Mouse (Mus musculus) kidney, postnatal 0 days (tissue): ENCODE results near the gene Hadh. TPM values are rescaled to one million over a fixed set of nuclear protein-coding genes. Genes with fewer than 3 reads are reported as not detected.

Experiments
- ATAC-seq: fragments of 200-750 bp; cut with Nextera tagmentation; replicated peaks from 2 replicates; pipeline ENCODE4 v1.8.0; 2017; ENCODE audit warnings: low read depth, moderate number of reproducible peaks, moderate TSS enrichment, moderate library complexity; ENCODE audit not compliant: low FRiP score
- DNase-seq: peaks from one replicate; pipeline ENCODE4 v3.0.0-alpha.2; 2016; ENCODE audit warnings: low spot score
- H3K27ac ChIP-seq: fragments of 300-500 bp; sonication (generic); 2 replicates; pipeline ENCODE4 v1.5.1; 2014; ENCODE audit warnings: mild to moderate bottlenecking
- H3K27me3 ChIP-seq: fragments of 300-500 bp; sonication (generic); 2 replicates; pipeline ENCODE4 v1.6.1; 2014; ENCODE audit warnings: low read length, mixed read lengths; ENCODE audit not compliant: insufficient read depth
- H3K36me3 ChIP-seq: fragments of 300-500 bp; sonication (generic); 2 replicates; pipeline ENCODE4 v1.6.1; 2014; ENCODE audit warnings: low read length, mixed read lengths; ENCODE audit not compliant: insufficient read depth
- H3K4me1 ChIP-seq: fragments of 300-500 bp; sonication (generic); replicated peaks from 2 replicates; pipeline ENCODE4 v1.6.1; 2014; ENCODE audit warnings: antibody characterized with exemption, low read length, mixed read lengths; ENCODE audit not compliant: insufficient read depth
- H3K4me2 ChIP-seq: fragments of 300-500 bp; sonication (generic); 2 replicates; pipeline ENCODE4 v1.6.1; 2014; ENCODE audit warnings: mild to moderate bottlenecking, low read length, moderate library complexity, mixed read lengths
- H3K4me3 ChIP-seq: fragments of 300-500 bp; sonication (generic); replicated peaks from 2 replicates; pipeline ENCODE4 v1.5.1; 2014; ENCODE audit warnings: low read depth, low read length
- H3K9ac ChIP-seq: fragments of 300-500 bp; sonication (generic); 2 replicates; pipeline ENCODE4 v1.6.1; 2014; ENCODE audit warnings: low read depth, low read length
- H3K9me3 ChIP-seq: fragments of 300-500 bp; sonication (generic); replicated peaks from 2 replicates; pipeline ENCODE4 v1.6.1; 2016; ENCODE audit warnings: low read length, inconsistent platforms, mixed read lengths
- CTCF ChIP-seq: IDR thresholded peaks from 2 replicates; pipeline ENCODE4 v1.5.1; 2016; ENCODE audit warnings: antibody characterized with exemption, low read depth, mild to moderate bottlenecking, moderate library complexity
- WGBS: fragments of 180-500 bp; shearing (Covaris S2); extraction: QIAGEN DNeasy Blood & Tissue Kit; methylation state at CpG from one replicate; pipeline ENCODE4 v1.1.7; 2014; 5-methylcytosine and 5-hydroxymethylcytosine counted together
- polyA plus RNA-seq: library from polyadenylated mRNA; unstranded; fragments of >200 nt; fragmentation: Nextera tagmentation; extraction: Ambion mirVana; gene quantifications from 2 replicates; pipeline ENCODE4 v1.2.1, GENCODE M21; 2015

The Hadh gene
- polyA plus RNA-seq, 1 experiment from 2014 or later: 173 TPM

DNA sequence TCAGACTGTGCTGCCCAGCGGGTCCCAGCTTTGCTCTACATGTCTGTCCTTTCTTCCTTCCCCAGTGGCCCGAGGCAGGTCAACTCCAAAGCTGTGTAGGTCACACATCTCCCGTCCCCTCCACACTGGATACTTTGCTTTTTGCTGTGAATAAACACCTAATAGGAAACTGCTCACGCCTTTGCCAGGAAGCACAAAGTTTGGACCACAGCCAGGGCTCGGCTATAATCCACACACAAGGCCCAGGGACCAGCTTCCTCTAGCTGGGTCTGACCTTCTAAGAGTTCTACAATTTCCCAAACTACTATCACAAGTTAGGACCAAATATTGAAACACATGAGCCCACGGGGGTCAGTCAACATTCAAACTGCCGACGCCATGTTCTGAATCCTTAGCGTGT is 27.2 kb upstream of the Hadh start:
- Histone ChIP-seq H3K4me1 (0 out of 2 replicates have a peak, but pooled peaks cover 4% of the 10 kb centered on the region), H3K9me3 (no peaks in the 10 kb centered on the region), H3K36me3 (no peaks in the 10 kb centered on the region), H3K4me3 (no peak overlapping the region), H3K27ac (no peak overlapping the region), H3K27me3 (no peaks in the 10 kb centered on the region), H3K9ac (no peak overlapping the region), H3K4me2 (no peak overlapping the region)
- 76% methylated on average over 9 of the region's 9 CpGs for WGBS
- DNase-seq: no peak
- ATAC-seq: no peak
- no peak for TF ChIP-seq CTCF

DNA sequence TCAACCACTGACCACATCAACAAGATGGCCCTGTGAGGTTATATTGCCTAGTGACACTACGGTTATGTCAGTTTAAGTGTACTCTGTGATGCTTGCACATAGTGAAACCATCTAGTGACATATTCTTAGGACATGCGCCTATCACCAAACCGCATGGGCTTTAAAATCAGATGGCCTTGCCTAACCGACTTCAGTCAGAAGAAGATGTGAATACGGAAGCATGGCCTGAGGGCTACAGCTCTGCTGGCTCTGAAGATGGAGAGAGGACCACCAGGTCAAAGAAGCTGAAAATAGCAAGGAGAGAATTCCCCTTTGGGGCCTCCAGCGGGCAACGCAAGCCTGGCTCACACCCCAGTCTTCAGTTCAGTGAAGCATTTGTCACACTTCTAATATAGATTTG is 25.0 kb upstream of the Hadh start:
- H3K4me3 ChIP-seq: no peak overlapping the region
- no peaks in the 10 kb centered on the region for H3K4me1 ChIP-seq
- DNase-seq (no peak), ATAC-seq (no peak)
- H3K9ac ChIP-seq: no peak overlapping the region
- H3K36me3 ChIP-seq: no peaks in the 10 kb centered on the region
- H3K27ac ChIP-seq: no peak overlapping the region
- no peak overlapping the region for H3K4me2 ChIP-seq
- 89% methylated on average over 7 of the region's 7 CpGs for WGBS
- no peak for TF ChIP-seq CTCF
- no peaks in the 10 kb centered on the region for H3K9me3 ChIP-seq
- no peaks in the 10 kb centered on the region for H3K27me3 ChIP-seq

DNA sequence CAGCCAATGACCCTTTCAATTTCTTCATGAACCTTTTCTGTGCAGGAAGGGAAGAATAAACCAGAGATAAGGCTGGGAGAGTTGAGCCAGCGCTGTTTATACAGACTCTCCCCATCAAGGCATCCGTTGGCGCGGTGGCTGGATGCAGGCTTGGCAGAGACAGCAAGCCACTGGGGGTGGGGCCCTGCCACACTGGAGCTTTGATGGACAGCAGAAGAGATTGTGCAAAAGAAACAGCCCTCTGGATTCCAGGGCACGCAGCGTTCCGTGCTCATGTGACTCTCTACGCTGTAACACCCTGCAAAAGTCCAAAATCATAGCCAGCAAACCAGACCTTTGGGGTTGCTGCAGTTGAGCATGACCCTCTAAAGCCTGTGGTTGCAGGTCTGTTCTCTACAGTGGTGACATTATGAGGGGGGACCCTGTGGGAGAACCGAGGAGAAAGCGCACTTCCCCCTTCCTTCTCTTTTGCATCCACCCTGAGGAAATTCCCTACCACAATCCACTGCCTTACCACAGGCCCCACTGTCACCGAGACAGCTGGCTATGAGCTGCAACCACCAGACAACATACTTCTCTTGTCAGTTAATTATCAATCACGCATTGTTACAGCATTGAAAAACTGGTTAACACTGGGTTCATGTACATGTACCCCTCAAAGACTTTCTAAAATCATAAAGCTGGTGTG is 23.8 kb upstream of the Hadh start:
- H3K9me3 ChIP-seq: no peaks in the 10 kb centered on the region
- H3K9ac ChIP-seq: no peak overlapping the region
- no peaks in the 10 kb centered on the region for H3K36me3 ChIP-seq
- no peak overlapping the region for H3K4me2 ChIP-seq
- WGBS: 78% methylated on average over 12 of the region's 12 CpGs
- ATAC-seq (no peak), DNase-seq (no peak)
- no peak overlapping the region for H3K4me3 ChIP-seq
- H3K27ac ChIP-seq: no peak overlapping the region
- H3K27me3 ChIP-seq: no peaks in the 10 kb centered on the region
- no peak for TF ChIP-seq CTCF
- no peaks in the 10 kb centered on the region for H3K4me1 ChIP-seq

DNA sequence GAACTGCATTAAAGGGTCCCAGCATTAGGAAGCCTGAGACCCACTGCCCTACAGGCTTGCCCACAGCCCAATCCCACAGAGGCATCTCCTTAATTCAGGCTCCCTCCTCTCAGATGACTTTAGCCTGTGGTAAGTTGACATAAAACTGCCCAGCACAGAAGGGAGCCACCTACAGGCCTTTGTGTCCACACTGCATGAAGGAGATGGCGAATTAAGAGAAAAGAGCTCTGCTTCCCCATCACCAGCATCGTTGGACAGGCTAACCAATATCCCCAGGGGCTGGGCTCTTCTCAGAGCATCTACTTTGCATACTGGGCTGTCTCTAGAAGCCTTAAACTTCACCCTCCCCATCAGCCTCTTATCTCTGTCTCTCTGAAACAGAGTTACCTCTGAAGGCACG is 22.6 kb upstream of the Hadh start:
- no peak overlapping the region for H3K27ac ChIP-seq
- H3K9me3 ChIP-seq: no peaks in the 10 kb centered on the region
- no peak overlapping the region for H3K4me3 ChIP-seq
- no peak for ATAC-seq
- no peak overlapping the region for H3K4me2 ChIP-seq
- H3K9ac ChIP-seq: no peak overlapping the region
- 73% methylated on average over 3 of the region's 3 CpGs for WGBS
- TF ChIP-seq CTCF: no peak
- no peaks in the 10 kb centered on the region for H3K36me3 ChIP-seq
- no peaks in the 10 kb centered on the region for H3K27me3 ChIP-seq
- H3K4me1 ChIP-seq: no peaks in the 10 kb centered on the region
- no peak for DNase-seq

DNA sequence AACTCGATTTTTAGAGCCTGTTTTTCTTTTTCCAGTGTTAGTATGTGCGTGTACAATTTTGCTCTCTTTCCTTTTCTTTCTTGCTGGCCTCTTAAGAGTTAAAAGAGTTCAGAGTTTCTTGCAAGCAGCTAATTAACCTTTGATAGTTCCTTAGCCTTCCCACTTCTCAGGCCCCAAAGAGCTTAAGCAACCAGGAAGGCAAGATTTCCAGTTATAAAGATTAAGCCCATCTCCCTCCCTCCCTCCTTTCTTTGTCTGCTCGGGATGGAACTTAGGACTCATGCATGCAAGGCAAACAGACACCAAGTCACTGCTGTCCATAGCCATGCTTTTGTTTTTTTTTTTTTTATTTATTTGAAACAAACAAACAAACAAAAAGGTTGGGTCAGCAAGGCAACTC is 21.1 kb upstream of the Hadh start:
- Histone ChIP-seq H3K4me1 (no peaks in the 10 kb centered on the region), H3K27ac (no peak overlapping the region), H3K9ac (no peak overlapping the region), H3K4me2 (no peak overlapping the region), H3K9me3 (no peaks in the 10 kb centered on the region), H3K27me3 (no peaks in the 10 kb centered on the region), H3K4me3 (no peak overlapping the region), H3K36me3 (no peaks in the 10 kb centered on the region)
- ATAC-seq: no peak
- 68% methylated on average over 3 of the region's 3 CpGs for WGBS
- TF ChIP-seq CTCF: no peak
- no peak for DNase-seq

DNA sequence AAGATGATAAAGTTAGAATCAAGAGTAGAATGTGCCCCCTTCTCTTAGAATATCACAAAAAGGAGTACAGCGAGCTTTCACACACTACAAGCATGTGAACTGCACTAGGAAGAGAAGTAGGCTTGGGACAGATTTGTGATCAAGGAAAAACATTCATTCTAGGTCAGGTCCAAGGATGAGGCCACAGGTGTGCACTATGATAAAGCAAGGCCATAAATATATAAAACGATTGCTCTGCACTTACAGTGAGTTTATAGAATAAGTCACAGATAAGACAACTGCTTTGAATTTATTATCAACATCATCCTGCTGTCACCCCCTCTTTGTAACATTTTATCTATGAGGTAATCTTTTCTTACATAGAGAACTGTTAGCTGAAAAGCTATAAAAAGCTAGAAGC is 20.4 kb upstream of the Hadh start:
- H3K27ac ChIP-seq: no peak overlapping the region
- ATAC-seq: no peak

DNA sequence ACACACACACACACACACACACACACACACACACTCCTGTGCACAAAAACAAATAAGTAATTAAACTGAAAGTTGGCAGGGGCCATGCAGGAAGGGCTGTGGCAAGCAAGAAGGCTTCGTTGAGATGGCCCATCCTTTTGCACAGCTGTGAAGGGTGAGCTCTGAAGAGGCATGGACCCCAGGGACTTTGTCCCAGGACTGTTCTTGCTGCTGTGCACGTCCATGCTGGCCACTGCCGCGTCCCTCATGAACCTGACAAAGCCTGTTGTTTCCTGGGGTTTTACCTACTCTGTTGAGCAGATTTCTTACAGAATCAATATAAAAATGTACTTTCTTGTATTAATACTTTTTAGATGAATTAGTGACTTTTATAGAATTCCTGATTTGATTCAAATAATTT is 20.0 kb upstream of the Hadh start:
- Histone ChIP-seq H3K4me1 (no peaks in the 10 kb centered on the region), H3K27me3 (no peaks in the 10 kb centered on the region), H3K36me3 (no peaks in the 10 kb centered on the region), H3K4me2 (no peak overlapping the region), H3K4me3 (no peak overlapping the region), H3K9ac (no peak overlapping the region), H3K9me3 (no peaks in the 10 kb centered on the region), H3K27ac (no peak overlapping the region)
- WGBS: 88% methylated on average over 4 of the region's 4 CpGs
- no peak for ATAC-seq
- DNase-seq: no peak
- no peak for TF ChIP-seq CTCF

More for the DNA sequence above, 20.4 kb upstream of the Hadh start:
- H3K4me3 ChIP-seq: no peak overlapping the region
- H3K27me3 ChIP-seq: no peaks in the 10 kb centered on the region
- no peak overlapping the region for H3K4me2 ChIP-seq
- no peak for TF ChIP-seq CTCF
- no peaks in the 10 kb centered on the region for H3K9me3 ChIP-seq
- no peak overlapping the region for H3K9ac ChIP-seq
- DNase-seq: no peak
- 79% methylated on average over 2 of the region's 2 CpGs for WGBS
- no peaks in the 10 kb centered on the region for H3K36me3 ChIP-seq
- no peaks in the 10 kb centered on the region for H3K4me1 ChIP-seq
